Mouse (Mus musculus): Measurements from ENCODE around the gene Tbx1. TPM values are rescaled to one million over a fixed set of nuclear protein-coding genes. Genes with fewer than 3 reads are reported as not detected.

Tbx1 gene
- polyA plus RNA-seq, 1 experiment from 2014 or later = 0.56 TPM

DNA sequence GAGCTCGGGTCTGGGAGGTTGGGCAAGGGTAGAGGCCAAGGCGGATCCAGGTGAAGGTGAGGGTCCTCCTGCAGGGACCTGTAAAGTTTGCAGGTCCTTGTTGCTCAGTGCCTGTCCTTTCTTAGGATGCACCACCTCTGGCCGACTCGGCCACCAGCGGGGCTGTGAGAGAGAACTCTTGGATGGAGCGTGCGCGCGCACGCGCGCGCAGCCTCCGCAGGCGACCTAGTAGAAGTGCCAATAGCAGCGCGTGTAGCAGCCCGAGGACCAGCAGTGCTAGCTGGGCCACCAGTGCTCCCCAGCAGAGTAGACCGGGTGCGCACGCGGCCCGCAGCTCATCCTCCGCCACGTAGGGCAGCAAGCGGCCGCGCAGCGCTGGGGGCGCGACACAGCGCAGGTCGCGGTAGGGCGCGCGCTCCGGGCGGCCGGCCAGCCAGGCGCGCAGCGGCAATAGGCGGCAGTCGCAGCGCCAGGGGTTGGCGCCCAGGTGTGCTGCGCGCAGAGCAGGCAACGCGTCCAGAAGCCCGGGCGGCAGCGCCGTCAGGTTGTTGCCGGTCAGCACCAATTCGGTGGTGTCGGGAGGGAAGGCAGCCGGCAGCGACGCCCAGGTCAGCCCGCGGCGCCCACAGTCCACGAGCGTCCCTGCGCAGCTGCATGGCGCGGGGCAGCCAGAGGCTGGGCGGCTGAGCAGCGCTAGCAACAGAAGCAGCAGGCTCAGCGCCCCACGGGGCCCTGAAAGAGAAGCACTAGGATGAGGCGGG is 30.3 kb upstream of the Tbx1 start:
- Histone ChIP-seq H3K4me2 (peak overlapping the region; percentile 79), H3K9ac (peak overlapping the region; percentile 55), H3K27me3 (peaks cover 86% of the 10 kb centered on the region), H3K9me3 (replicated peaks) (no peaks in the 10 kb centered on the region), H3K36me3 (ENCODE audit: poor library complexity, severe bottlenecking) (peaks cover 44% of the 10 kb centered on the region), H3K4me3 (peak overlapping the region; percentile 44), H3K27ac (no peak overlapping the region), H3K4me1 (peaks cover 25% of the 10 kb centered on the region)
- WGBS = 1% methylated on average over 72 of the region's 74 CpGs
- ATAC-seq = peak; percentile 28; the same call in 1 of the 2 replicates

- peaks cover 80% of the 10 kb centered on the region for H3K27me3 ChIP-seq
- peaks cover 20% of the 10 kb centered on the region for H3K4me1 ChIP-seq
- H3K4me2 ChIP-seq = peak overlapping the region; percentile 79
- ATAC-seq = no peak
- whole genome bisulfite sequencing = 17% methylated on average over 6 of the region's 6 CpGs
- H3K36me3 ChIP-seq (ENCODE audit: poor library complexity, severe bottlenecking) = peaks cover 38% of the 10 kb centered on the region
- no peaks in the 10 kb centered on the region for H3K9me3 ChIP-seq (replicated peaks)
- no peak overlapping the region for H3K27ac ChIP-seq
- H3K9ac ChIP-seq = no peak overlapping the region
- H3K4me3 ChIP-seq = peak overlapping the region; percentile 44; the same call in 1 of the 2 replicates
Measured at GRCm38 (mm10) chr16:18620201-18620600, 29.7 kb upstream of the Tbx1 start.

GRCm38 (mm10) chr16:18619110-18619509 is 28.6 kb upstream of the Tbx1 start:
- Histone ChIP-seq H3K27ac (no peak overlapping the region), H3K9ac (no peak overlapping the region), H3K4me3 (no peak overlapping the region), H3K36me3 (ENCODE audit: poor library complexity, severe bottlenecking) (peaks cover 27% of the 10 kb centered on the region), H3K4me1 (peaks cover 20% of the 10 kb centered on the region), H3K27me3 (peaks cover 70% of the 10 kb centered on the region), H3K4me2 (no peak overlapping the region), H3K9me3 (replicated peaks) (no peaks in the 10 kb centered on the region)
- no peak for ATAC-seq
- 46% methylated on average over 4 of the region's 4 CpGs for WGBS

GRCm38 (mm10) chr16:18618297-18618696 is 27.8 kb upstream of the Tbx1 start:
- Histone ChIP-seq H3K4me3 (no peak overlapping the region), H3K4me2 (no peak overlapping the region), H3K36me3 (ENCODE audit: poor library complexity, severe bottlenecking) (peaks cover 19% of the 10 kb centered on the region), H3K27ac (no peak overlapping the region), H3K9me3 (replicated peaks) (no peaks in the 10 kb centered on the region), H3K4me1 (peaks cover 20% of the 10 kb centered on the region), H3K27me3 (peaks cover 61% of the 10 kb centered on the region), H3K9ac (no peak overlapping the region)
- no peak for ATAC-seq
- WGBS = 47% methylated on average over 2 of the region's 2 CpGs

DNA sequence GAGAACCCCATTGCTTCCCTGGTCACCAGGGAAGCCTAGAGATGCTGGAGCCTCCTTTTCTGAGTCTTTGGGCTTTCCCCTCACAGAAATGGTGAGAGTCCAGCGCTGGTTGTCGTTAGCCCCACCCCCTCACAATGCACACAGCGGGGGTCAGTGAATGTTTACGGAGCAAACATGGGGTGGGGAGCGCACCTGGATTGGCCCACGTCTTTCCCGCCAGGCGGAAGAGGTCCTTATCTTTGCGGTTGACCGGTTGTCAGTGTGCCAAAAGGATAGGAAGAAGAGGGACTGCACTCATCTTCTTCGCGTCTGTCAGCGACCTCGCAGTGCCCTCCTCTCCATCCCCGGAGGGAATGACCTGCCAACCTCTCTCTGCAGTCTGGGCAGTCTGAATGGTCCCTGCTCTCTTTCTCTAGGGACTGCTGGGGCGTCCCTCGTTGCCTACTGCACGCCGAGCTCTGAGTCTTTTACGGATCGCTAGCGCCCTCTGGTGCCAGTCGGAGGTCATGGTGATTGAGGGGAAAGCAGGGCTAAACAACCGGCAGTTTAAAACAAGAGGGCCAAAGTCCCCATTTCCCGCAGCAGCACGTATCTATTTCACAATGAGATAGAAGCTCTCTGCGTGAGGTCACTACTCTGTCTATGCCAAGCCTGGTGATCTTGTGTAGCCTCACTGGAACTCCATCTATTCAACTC is 27.0 kb upstream of the Tbx1 start:
- Histone ChIP-seq H3K4me1 (peaks cover 20% of the 10 kb centered on the region), H3K27me3 (peaks cover 54% of the 10 kb centered on the region), H3K9ac (0 out of 2 replicates have a peak overlapping the region, but pooled peaks have one; percentile 48), H3K9me3 (replicated peaks) (no peaks in the 10 kb centered on the region), H3K4me3 (peak overlapping the region; percentile 19), H3K36me3 (ENCODE audit: poor library complexity, severe bottlenecking) (peaks cover 11% of the 10 kb centered on the region), H3K4me2 (peak overlapping the region; percentile 55), H3K27ac (no peak overlapping the region)
- peak; percentile 52 for ATAC-seq
- WGBS = 2% methylated on average over 27 of the region's 27 CpGs

DNA sequence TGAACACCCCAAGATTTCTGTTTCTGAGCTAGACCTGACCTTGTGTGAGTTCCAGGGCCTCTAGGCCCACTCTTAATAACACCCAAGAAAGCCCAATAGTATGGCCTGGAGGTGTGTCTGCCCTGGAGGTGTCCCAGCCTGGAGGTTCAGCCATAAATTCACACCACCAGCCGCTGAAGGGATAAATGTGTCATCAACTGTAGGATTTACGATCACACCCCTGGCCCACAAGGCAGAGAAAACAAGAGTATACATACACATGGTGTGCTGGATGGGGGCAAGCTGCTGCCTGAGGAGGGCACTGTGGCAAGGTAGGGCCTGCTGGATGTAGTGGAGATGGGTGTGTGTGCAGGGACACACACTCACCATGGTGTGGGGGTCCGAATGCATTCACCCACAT is 22.8 kb upstream of the Tbx1 start:
- H3K4me1 ChIP-seq = peaks cover 6% of the 10 kb centered on the region
- H3K4me2 ChIP-seq = no peak overlapping the region
- H3K27ac ChIP-seq = no peak overlapping the region
- H3K36me3 ChIP-seq (ENCODE audit: poor library complexity, severe bottlenecking) = no peaks in the 10 kb centered on the region
- 94% methylated on average over 3 of the region's 3 CpGs for WGBS
- H3K4me3 ChIP-seq = no peak overlapping the region
- H3K9me3 ChIP-seq (replicated peaks) = no peaks in the 10 kb centered on the region
- ATAC-seq = no peak
- H3K9ac ChIP-seq = no peak overlapping the region
- H3K27me3 ChIP-seq = peaks cover 32% of the 10 kb centered on the region

DNA sequence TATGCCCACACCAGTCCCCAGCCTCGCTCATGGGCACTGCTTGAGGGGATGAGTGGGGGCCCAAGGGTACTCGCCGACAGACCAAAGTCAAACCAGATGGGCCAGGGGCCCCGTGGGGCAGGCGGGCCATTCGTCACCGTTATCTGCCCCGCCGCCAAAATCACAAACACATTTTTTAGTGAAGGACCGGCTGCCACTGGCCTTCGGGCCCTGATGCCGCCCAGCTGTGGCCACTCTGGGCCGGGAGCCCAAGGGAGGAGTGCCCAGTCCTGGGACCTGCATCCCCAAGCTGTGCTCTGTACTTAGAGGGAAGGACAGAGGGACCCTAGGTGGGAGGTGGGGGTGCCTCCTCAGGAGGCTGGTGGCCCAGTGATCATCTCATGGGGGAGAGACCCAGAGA is 21.3 kb upstream of the Tbx1 start:
- Histone ChIP-seq H3K27me3 (peaks cover 21% of the 10 kb centered on the region), H3K4me2 (no peak overlapping the region), H3K27ac (no peak overlapping the region), H3K9me3 (replicated peaks) (no peaks in the 10 kb centered on the region), H3K4me1 (peaks cover 7% of the 10 kb centered on the region), H3K9ac (no peak overlapping the region), H3K36me3 (ENCODE audit: poor library complexity, severe bottlenecking) (no peaks in the 10 kb centered on the region), H3K4me3 (no peak overlapping the region)
- 90% methylated on average over 11 of the region's 13 CpGs for WGBS
- no peak for ATAC-seq

- Histone ChIP-seq H3K27me3 (peaks cover 20% of the 10 kb centered on the region; the same call in 1 of the 2 replicates), H3K9ac (no peak overlapping the region), H3K4me3 (no peak overlapping the region), H3K4me2 (no peak overlapping the region), H3K27ac (no peak overlapping the region), H3K36me3 (ENCODE audit: poor library complexity, severe bottlenecking) (no peaks in the 10 kb centered on the region), H3K9me3 (replicated peaks) (no peaks in the 10 kb centered on the region), H3K4me1 (peaks cover 7% of the 10 kb centered on the region)
- WGBS = 70% methylated on average over 2 of the region's 2 CpGs
- no peak for ATAC-seq
Measured at GRCm38 (mm10) chr16:18609099-18609498, 18.6 kb upstream of the Tbx1 start.

DNA sequence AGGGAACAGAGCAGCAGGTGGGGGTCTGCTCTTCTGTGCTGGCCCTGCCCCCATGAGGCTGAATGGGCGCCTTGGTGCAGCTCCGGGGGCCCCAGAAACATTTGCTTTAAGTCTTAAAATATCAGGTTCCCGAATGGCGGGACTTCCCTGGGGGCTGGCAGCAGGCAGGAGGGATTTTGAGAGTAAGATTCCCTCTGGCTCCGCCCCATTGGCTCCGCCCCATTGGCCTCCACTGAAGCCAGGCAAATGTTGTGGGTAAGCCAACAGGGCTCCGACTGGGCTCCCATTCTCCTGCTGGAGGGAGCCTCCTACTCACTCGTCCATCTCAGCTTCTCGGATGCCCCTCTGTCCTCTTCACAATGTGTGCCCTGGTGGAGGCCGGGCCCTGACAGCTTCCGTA is 17.8 kb upstream of the Tbx1 start:
- H3K4me3 ChIP-seq = no peak overlapping the region
- WGBS = 4% methylated on average over 11 of the region's 11 CpGs
- H3K27ac ChIP-seq = no peak overlapping the region
- H3K9ac ChIP-seq = no peak overlapping the region
- H3K9me3 ChIP-seq (replicated peaks) = no peaks in the 10 kb centered on the region
- H3K36me3 ChIP-seq (ENCODE audit: poor library complexity, severe bottlenecking) = no peaks in the 10 kb centered on the region
- peaks cover 7% of the 10 kb centered on the region for H3K4me1 ChIP-seq
- peaks cover 20% of the 10 kb centered on the region; the same call in 1 of the 2 replicates for H3K27me3 ChIP-seq
- no peak for ATAC-seq
- H3K4me2 ChIP-seq = peak overlapping the region; percentile 37

DNA sequence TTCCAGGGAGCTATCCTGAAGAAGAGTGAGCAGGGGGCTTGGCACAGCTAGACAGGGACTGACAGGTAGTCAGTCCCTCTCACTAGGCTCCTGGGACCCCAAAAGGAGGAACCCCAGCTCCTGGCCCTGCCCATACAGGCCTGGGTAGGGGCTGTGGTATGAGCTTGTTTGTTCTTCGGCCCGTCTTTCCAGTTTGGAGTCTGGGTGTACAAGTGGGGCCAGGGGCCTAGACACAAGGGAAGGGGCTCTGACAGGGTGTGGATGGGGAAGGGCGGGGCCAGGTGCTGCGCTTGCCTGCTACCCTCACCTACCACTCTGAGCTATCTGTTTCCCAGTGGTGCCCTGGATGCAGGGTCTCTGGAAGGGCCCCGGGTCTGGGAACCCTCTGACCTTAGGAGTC is 15.2 kb upstream of the Tbx1 start:
- H3K27ac ChIP-seq = no peak overlapping the region
- H3K9ac ChIP-seq = no peak overlapping the region
- peaks cover 14% of the 10 kb centered on the region; the same call in 1 of the 2 replicates for H3K27me3 ChIP-seq
- no peaks in the 10 kb centered on the region for H3K9me3 ChIP-seq (replicated peaks)
- H3K4me3 ChIP-seq = no peak overlapping the region
- H3K4me2 ChIP-seq = no peak overlapping the region
- H3K4me1 ChIP-seq = peaks cover 7% of the 10 kb centered on the region
- ATAC-seq = no peak
- H3K36me3 ChIP-seq (ENCODE audit: poor library complexity, severe bottlenecking) = no peaks in the 10 kb centered on the region
- 77% methylated on average over 5 of the region's 5 CpGs for WGBS

- no peak overlapping the region for H3K27ac ChIP-seq
- H3K9ac ChIP-seq = no peak overlapping the region
- H3K4me2 ChIP-seq = no peak overlapping the region
- no peaks in the 10 kb centered on the region for H3K36me3 ChIP-seq (ENCODE audit: poor library complexity, severe bottlenecking)
- peaks cover 7% of the 10 kb centered on the region for H3K4me1 ChIP-seq
- no peak for ATAC-seq
- H3K4me3 ChIP-seq = no peak overlapping the region
- peaks cover 7% of the 10 kb centered on the region; the same call in 1 of the 2 replicates for H3K27me3 ChIP-seq
- WGBS = 57% methylated on average over 8 of the region's 8 CpGs
- no peaks in the 10 kb centered on the region for H3K9me3 ChIP-seq (replicated peaks)
Measured at GRCm38 (mm10) chr16:18604267-18604701, 13.8 kb upstream of the Tbx1 start.

- H3K4me1 ChIP-seq = no peaks in the 10 kb centered on the region
- peaks cover 8% of the 10 kb centered on the region for H3K27me3 ChIP-seq
- no peaks in the 10 kb centered on the region for H3K9me3 ChIP-seq (replicated peaks)
- H3K27ac ChIP-seq = no peak overlapping the region
- no peak overlapping the region for H3K9ac ChIP-seq
- 69% methylated on average over 7 of the region's 7 CpGs for WGBS
- no peak overlapping the region for H3K4me3 ChIP-seq
- H3K4me2 ChIP-seq = no peak overlapping the region
- no peak for ATAC-seq
- H3K36me3 ChIP-seq (ENCODE audit: poor library complexity, severe bottlenecking) = no peaks in the 10 kb centered on the region
Measured at GRCm38 (mm10) chr16:18601447-18601846, 11.0 kb upstream of the Tbx1 start.
